Mouse (Mus musculus) heart, postnatal 0 days (tissue): ENCODE data around the gene Nrl. TPM values are rescaled to one million over a fixed set of nuclear protein-coding genes. Genes with fewer than 3 reads are reported as not detected.

ENCODE experiments used
- ATAC-seq: fragments of 200-750 bp; cut with Nextera tagmentation; 2 replicates; pipeline ENCODE4 v1.8.0; 2017; ENCODE audit warnings: low read depth, moderate number of reproducible peaks, moderate library complexity; ENCODE audit not compliant: insufficient read depth
- DNase-seq: peaks from one replicate; pipeline ENCODE4 v3.0.0-alpha.2; 2016; ENCODE audit warnings: low spot score
- H3K27ac ChIP-seq: fragments of 300-500 bp; sonication (generic); 2 replicates; pipeline ENCODE4 v1.5.1; 2014; ENCODE audit warnings: low read depth, mild to moderate bottlenecking
- H3K27me3 ChIP-seq: fragments of 300-500 bp; sonication (generic); 2 replicates; pipeline ENCODE4 v1.6.1; 2014; ENCODE audit warnings: low read length, mixed read lengths; ENCODE audit not compliant: control insufficient read depth, insufficient read depth
- H3K36me3 ChIP-seq: fragments of 300-500 bp; sonication (generic); replicated peaks from 2 replicates; pipeline ENCODE4 v1.6.1; 2014; ENCODE audit warnings: low read length, mixed read lengths; ENCODE audit not compliant: control insufficient read depth, insufficient read depth
- H3K4me1 ChIP-seq: fragments of 300-500 bp; sonication (generic); 2 replicates; pipeline ENCODE4 v1.6.1; 2014; ENCODE audit warnings: antibody characterized with exemption; ENCODE audit not compliant: control insufficient read depth, insufficient read depth
- H3K4me2 ChIP-seq: fragments of 300-500 bp; sonication (generic); 2 replicates; pipeline ENCODE4 v1.6.1; 2014; ENCODE audit warnings: low read depth, mild to moderate bottlenecking, low read length, moderate library complexity
- H3K4me3 ChIP-seq: fragments of 300-500 bp; sonication (generic); 2 replicates; pipeline ENCODE4 v1.5.1; 2014; ENCODE audit warnings: low read depth, low read length
- H3K9ac ChIP-seq: fragments of 300-500 bp; sonication (generic); replicated peaks from 2 replicates; pipeline ENCODE4 v1.6.1; 2014; ENCODE audit warnings: low read depth, low read length, mixed read lengths
- H3K9me3 ChIP-seq: fragments of 300-500 bp; sonication (generic); replicated peaks from 2 replicates; pipeline ENCODE4 v1.6.1; 2016; ENCODE audit warnings: low read length; ENCODE audit not compliant: control insufficient read depth
- CTCF ChIP-seq: IDR thresholded peaks from 2 replicates; pipeline ENCODE4 v1.5.1; 2016; ENCODE audit warnings: antibody characterized with exemption, control low read depth, low read depth
- EP300 ChIP-seq: IDR thresholded peaks from 2 replicates; pipeline ENCODE4 v1.6.1; 2016; ENCODE audit warnings: antibody characterized with exemption, low read depth
- WGBS: fragments of 180-500 bp; shearing (Covaris S2); extraction: QIAGEN DNeasy Blood & Tissue Kit; methylation state at CpG from one replicate; pipeline ENCODE4 v1.1.7; 2014; 5-methylcytosine and 5-hydroxymethylcytosine counted together
- polyA plus RNA-seq: library from polyadenylated mRNA; unstranded; fragments of >200 nt; fragmentation: Nextera tagmentation; extraction: Ambion mirVana; gene quantifications from 2 replicates; pipeline ENCODE4 v1.2.1, GENCODE M21; 2015
- total RNA-seq: library from RNA; depleted of rRNA; stranded (reverse); fragments of >200 nt; gene quantifications from 2 replicates; pipeline ENCODE4 v1.2.3, GENCODE M21; 2014; ENCODE audit warnings: low replicate concordance

Nrl gene
- total and polyA plus RNA-seq, 2 experiments from 2014 or later: not detected

DNA sequence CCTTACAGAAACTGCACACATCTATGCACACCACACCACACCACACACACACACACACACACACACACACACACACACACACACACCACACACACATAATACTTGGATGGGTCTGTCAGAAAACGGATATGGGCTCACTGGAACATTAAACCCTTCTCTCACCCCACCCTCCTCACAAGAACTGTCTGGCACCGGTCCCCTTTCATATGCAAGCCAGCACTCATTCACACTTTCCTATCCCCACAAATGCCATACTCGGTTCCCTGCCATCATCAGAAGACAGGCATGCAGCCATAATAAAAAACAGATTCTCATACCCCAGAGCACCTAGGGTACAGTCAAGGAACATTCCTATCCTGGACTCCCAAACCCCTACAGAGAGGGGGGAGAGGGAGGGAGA, 32.7 kb downstream of the Nrl start:
- Histone ChIP-seq H3K4me3 (no peak overlapping the region), H3K4me2 (no peak overlapping the region), H3K27me3 (peaks cover 4% of the 10 kb centered on the region; the same call in 1 of the 2 replicates), H3K9me3 (no peaks in the 10 kb centered on the region), H3K9ac (no peak overlapping the region), H3K36me3 (peaks cover 8% of the 10 kb centered on the region; the same call in 1 of the 2 replicates), H3K27ac (no peak overlapping the region), H3K4me1 (peaks cover 13% of the 10 kb centered on the region)
- 24% methylated on average over 3 of the region's 3 CpGs for WGBS
- TF ChIP-seq EP300 (no peak), CTCF (no peak)
- ATAC-seq (no peak), DNase-seq (no peak)

- ATAC-seq (peak; percentile 64), DNase-seq (peak; percentile 46)
- TF ChIP-seq CTCF: no peak
- TF ChIP-seq EP300: no peak
- no peaks in the 10 kb centered on the region for H3K9me3 ChIP-seq
- H3K9ac ChIP-seq: peak overlapping the region; percentile 56
- WGBS: under 1% methylated on average over 30 of the region's 30 CpGs
- peaks cover 6% of the 10 kb centered on the region for H3K4me1 ChIP-seq
- peaks cover 12% of the 10 kb centered on the region; the same call in 1 of the 2 replicates for H3K36me3 ChIP-seq
- H3K27me3 ChIP-seq: peaks cover 4% of the 10 kb centered on the region; the same call in 1 of the 2 replicates
- peak overlapping the region; percentile 91 for H3K4me2 ChIP-seq
- H3K27ac ChIP-seq: no peak overlapping the region
- peak overlapping the region; percentile 62 for H3K4me3 ChIP-seq
These were observed 33.4 kb downstream of the Nrl start for GRCm38 (mm10) chr14:55491291-55491833.

- H3K4me2 ChIP-seq: peak within 1 kb of the TSS; percentile 91
- peak; percentile 27 for DNase-seq
- H3K4me3 ChIP-seq: peak within 1 kb of the TSS; percentile 62
- peak; percentile 71 for ATAC-seq
- under 1% methylated on average over 65 of the region's 68 CpGs for WGBS
- peaks cover 4% of the 10 kb centered on the region; the same call in 1 of the 2 replicates for H3K27me3 ChIP-seq
- H3K27ac ChIP-seq: no peak within 1 kb of the TSS
- peaks cover 6% of the 10 kb centered on the region for H3K4me1 ChIP-seq
- peaks cover 17% of the 10 kb centered on the region; the same call in 1 of the 2 replicates for H3K36me3 ChIP-seq
- no peaks in the 10 kb centered on the region for H3K9me3 ChIP-seq
- H3K9ac ChIP-seq: peak within 1 kb of the TSS; percentile 56
- TF ChIP-seq CTCF (no peak), EP300 (no peak)
These were observed 34.2 kb downstream of the Nrl start, which contains the start of gene Carmil3 for GRCm38 (mm10) chr14:55490361-55491201. Gene Carmil3 (plus strand): TSS chr14:55490651.

DNA sequence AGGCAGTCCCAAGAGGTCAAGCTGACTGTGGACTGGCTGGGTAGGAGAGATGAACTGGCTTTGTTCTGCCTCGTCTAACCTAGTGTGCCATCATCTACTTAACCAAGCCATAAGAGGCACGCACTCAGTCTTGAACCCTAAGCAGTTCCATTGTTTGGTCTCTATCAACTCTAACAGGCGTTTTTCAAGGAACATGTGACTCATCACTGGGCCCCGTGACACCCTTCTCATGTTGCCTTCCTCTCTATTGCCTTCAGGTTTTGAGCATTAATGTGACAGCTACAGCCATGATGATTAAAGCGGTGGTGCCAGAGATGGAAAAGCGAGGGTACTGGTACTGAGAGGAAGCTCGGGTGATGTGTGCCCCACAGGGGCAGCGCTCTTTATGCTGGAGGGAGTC, 37.9 kb downstream of the Nrl start:
- Histone ChIP-seq H3K4me2 (no peak overlapping the region), H3K27me3 (peaks cover 4% of the 10 kb centered on the region; the same call in 1 of the 2 replicates), H3K9ac (no peak overlapping the region), H3K36me3 (peaks cover 22% of the 10 kb centered on the region; the same call in 1 of the 2 replicates), H3K9me3 (no peaks in the 10 kb centered on the region), H3K27ac (no peak overlapping the region), H3K4me1 (peaks cover 5% of the 10 kb centered on the region), H3K4me3 (no peak overlapping the region)
- TF ChIP-seq EP300 (no peak), CTCF (no peak)
- 84% methylated on average over 8 of the region's 8 CpGs for WGBS
- ATAC-seq (no peak), DNase-seq (no peak)

GRCm38 (mm10) chr14:55484430-55485085, 40.2 kb downstream of the Nrl start:
- H3K4me2 ChIP-seq: no peak overlapping the region
- H3K4me1 ChIP-seq: peaks cover under 1% of the 10 kb centered on the region; the same call in 1 of the 2 replicates
- no peak overlapping the region for H3K27ac ChIP-seq
- H3K27me3 ChIP-seq: no peaks in the 10 kb centered on the region
- H3K4me3 ChIP-seq: no peak overlapping the region
- peaks cover 31% of the 10 kb centered on the region; the same call in 1 of the 2 replicates for H3K36me3 ChIP-seq
- TF ChIP-seq EP300: no peak
- TF ChIP-seq CTCF: no peak
- DNase-seq (no peak), ATAC-seq (no peak)
- H3K9me3 ChIP-seq: no peaks in the 10 kb centered on the region
- H3K9ac ChIP-seq: no peak overlapping the region
- 73% methylated on average over 5 of the region's 5 CpGs for WGBS
